ENCODE assay signal across 11 mouse cellular contexts in the genomic region with DNA sequence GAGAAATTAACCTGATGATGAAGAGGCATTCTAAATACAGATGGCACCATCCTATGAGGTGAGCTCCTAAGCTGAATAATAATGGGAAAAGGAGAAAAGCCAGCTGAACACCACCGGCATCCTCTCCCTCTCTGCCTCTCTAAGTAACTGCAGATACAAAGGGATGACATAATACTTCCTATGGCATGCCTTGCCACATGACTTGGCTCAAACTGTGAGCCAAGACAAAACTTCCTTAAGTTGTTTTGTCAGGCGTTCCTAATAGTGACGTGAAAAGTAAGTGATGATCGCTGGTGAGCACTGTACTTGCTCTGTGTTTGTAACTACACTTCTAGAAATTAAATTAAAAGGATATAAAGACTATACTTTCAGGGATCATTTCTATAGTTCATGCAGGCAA. TPM values are rescaled to one million over a fixed set of nuclear protein-coding genes. Genes with fewer than 3 reads are reported as not detected.
DNase-seq lines count a peak whose midpoint lies in the region; ATAC-seq and TF ChIP-seq lines count a peak whose summit lies in the region.
"Had no signal": no experiment of that assay in that cellular context is flagged by ENCODE, and none has a peak within 500 bp of the region (broad histone marks: within the 10 kb centered on the region; RNA-seq: fewer than 3 reads in every experiment).

No protein-coding gene starts in this region.

- H3K27me3 ChIP-seq in midbrain, embryonic 11.5 days (ENCODE audit: control insufficient read depth, insufficient read depth, low read length): no peaks in the 10 kb centered on the region
- H3K27me3 ChIP-seq in midbrain, postnatal 0 days (ENCODE audit: insufficient read depth, low read length): no peaks in the 10 kb centered on the region
- no peaks in the 10 kb centered on the region for H3K27me3 ChIP-seq in heart, embryonic 16.5 days (ENCODE audit: control insufficient read depth, insufficient read depth, low read length)
- H3K27me3 ChIP-seq: embryonic facial prominence, embryonic 12.5 days; limb, embryonic 13.5 days had no signal

- WGBS in midbrain, embryonic 11.5 days: 79% methylated on average over 4 of the region's 4 CpGs
- WGBS in midbrain, postnatal 0 days: 62% methylated on average over 4 of the region's 4 CpGs
- 56% methylated on average over 4 of the region's 4 CpGs for WGBS in heart, embryonic 16.5 days

- peak; percentile 15 for DNase-seq in heart, adult 8-10 months (ENCODE audit: low spot score)
- DNase-seq in heart, postnatal 14 days: no peak
- DNase-seq in midbrain, embryonic 11.5 days (ENCODE audit: low spot score, missing footprints): no peak
- DNase-seq in midbrain, postnatal 0 days (ENCODE audit: low spot score): no peak
- no peak for DNase-seq in cerebellum, adult 11-12 months
- DNase-seq: right cerebral cortex, postnatal 25 days had no signal

- no peaks in the 10 kb centered on the region for H3K4me1 ChIP-seq in midbrain, embryonic 11.5 days (ENCODE audit: control insufficient read depth, insufficient read depth, low read length)
- H3K4me1 ChIP-seq in midbrain, postnatal 0 days (ENCODE audit: insufficient read depth, low read length): no peaks in the 10 kb centered on the region
- no peaks in the 10 kb centered on the region for H3K4me1 ChIP-seq in heart, embryonic 16.5 days (ENCODE audit: control insufficient read depth, insufficient read depth, low read length)
- H3K4me1 ChIP-seq: embryonic facial prominence, embryonic 12.5 days; limb, embryonic 13.5 days had no signal

- no peak overlapping the region for H3K4me3 ChIP-seq in midbrain, embryonic 11.5 days (ENCODE audit: low read depth, low read length)
- H3K4me3 ChIP-seq in midbrain, postnatal 0 days (ENCODE audit: low read depth, low read length): no peak overlapping the region
- no peak overlapping the region for H3K4me3 ChIP-seq in heart, embryonic 16.5 days (ENCODE audit: low read length)
- H3K4me3 ChIP-seq: embryonic facial prominence, embryonic 12.5 days had no signal

- no peak overlapping the region for H3K4me2 ChIP-seq in midbrain, embryonic 11.5 days
- H3K4me2 ChIP-seq in midbrain, postnatal 0 days (ENCODE audit: low read depth, low read length, poor library complexity, severe bottlenecking): no peak overlapping the region
- no peak overlapping the region for H3K4me2 ChIP-seq in heart, embryonic 16.5 days (ENCODE audit: low read depth, low read length)

- ATAC-seq in midbrain, embryonic 11.5 days (ENCODE audit: low FRiP score): peak; percentile 24; the same call in 1 of the 2 replicates
- ATAC-seq in midbrain, postnatal 0 days (ENCODE audit: low FRiP score): no peak
- peak; percentile 58; the same call in 1 of the 2 replicates for ATAC-seq in heart, embryonic 16.5 days (replicated peaks; ENCODE audit: extremely low read depth, insufficient read depth, low FRiP score)
- peak; percentile 40; the same call in 1 of the 2 replicates for ATAC-seq in monocyte, adult 5-6 weeks (replicated peaks; ENCODE audit: insufficient number of reproducible peaks, low FRiP score, low TSS enrichment, poor library complexity, severe bottlenecking)
- no peak for ATAC-seq in megakaryocyte-erythroid progenitor cell, adult 5-6 weeks (replicated peaks; ENCODE audit: low FRiP score, low TSS enrichment, poor library complexity, severe bottlenecking)

- H3K9ac ChIP-seq in midbrain, embryonic 11.5 days (ENCODE audit: low read length): no peak overlapping the region
- H3K9ac ChIP-seq in midbrain, postnatal 0 days (replicated peaks; ENCODE audit: low read length, poor library complexity, severe bottlenecking): no peak overlapping the region
- no peak overlapping the region for H3K9ac ChIP-seq in heart, embryonic 16.5 days (ENCODE audit: low read length)
- H3K9ac ChIP-seq: embryonic facial prominence, embryonic 12.5 days; limb, embryonic 13.5 days had no signal

- no peak overlapping the region for H3K27ac ChIP-seq in midbrain, embryonic 11.5 days (ENCODE audit: low read depth, low read length)
- H3K27ac ChIP-seq in midbrain, postnatal 0 days (ENCODE audit: low read depth, low read length): no peak overlapping the region
- H3K27ac ChIP-seq in heart, embryonic 16.5 days (ENCODE audit: low read length): 0 out of 2 replicates have a peak overlapping the region, but pooled peaks have one; percentile 10
- H3K27ac ChIP-seq: embryonic facial prominence, embryonic 12.5 days; limb, embryonic 13.5 days had no signal

- TF ChIP-seq CTCF in midbrain, postnatal 0 days (IDR thresholded peaks at IDR 0.05): no peak

- H3K9me3 ChIP-seq in midbrain, embryonic 11.5 days (ENCODE audit: control insufficient read depth, low read length): no peaks in the 10 kb centered on the region
- H3K9me3 ChIP-seq in midbrain, postnatal 0 days (ENCODE audit: low read length): no peaks in the 10 kb centered on the region
- no peaks in the 10 kb centered on the region for H3K9me3 ChIP-seq in heart, embryonic 16.5 days (replicated peaks; ENCODE audit: control insufficient read depth, low read length)
- H3K9me3 ChIP-seq: embryonic facial prominence, embryonic 12.5 days; limb, embryonic 13.5 days had no signal

- H3K36me3 ChIP-seq in midbrain, embryonic 11.5 days (ENCODE audit: control insufficient read depth, insufficient read depth, low read length): no peaks in the 10 kb centered on the region
- no peaks in the 10 kb centered on the region for H3K36me3 ChIP-seq in midbrain, postnatal 0 days (ENCODE audit: insufficient read depth, low read length)
- no peaks in the 10 kb centered on the region for H3K36me3 ChIP-seq in heart, embryonic 16.5 days (ENCODE audit: control insufficient read depth, insufficient read depth)
- H3K36me3 ChIP-seq: embryonic facial prominence, embryonic 12.5 days; limb, embryonic 13.5 days had no signal

- intact Hi-C loops in heart, postnatal 14 days (cut with DNase I): no loop called here

RNA-seq across cellular contexts. Expression of gene Tfpi, which starts 27.7 kb away (rescaled TPM):
- total RNA-seq in heart, adult 8-10 months (2022): 10 to 100 TPM; 39.5 to 67.3 (median 48.9) TPM
- 10 to 100 TPM; 56.4 to 57.8 TPM for total RNA-seq in heart, postnatal 14 days (2021)
- 20.4 and 25.4 TPM in 2 replicates for polyA plus RNA-seq in midbrain, embryonic 11.5 days (2014; fragmentation: Nextera tagmentation; extraction: Ambion mirVana)
- 10.0 and 10.4 TPM in 2 replicates for total RNA-seq in midbrain, postnatal 0 days (2014; rRNA removed)
- 13.2 and 13.3 TPM in 2 replicates for polyA plus RNA-seq in midbrain, postnatal 0 days (2015; fragmentation: Nextera tagmentation; extraction: Ambion mirVana)
- polyA plus RNA-seq in heart, embryonic 16.5 days (2015; fragmentation: Nextera tagmentation; extraction: Ambion mirVana): 71.5 and 82.3 TPM in 2 replicates
- 2.2 to 4.7 TPM (median 4.2 TPM) in 3 replicates for total RNA-seq in monocyte, adult 5-6 weeks (2017)
- 15.2 and 37.8 TPM in 2 replicates for total RNA-seq in megakaryocyte-erythroid progenitor cell, adult 5-6 weeks (2014; fragmentation: Nextera tagmentation)
- total RNA-seq in megakaryocyte-erythroid progenitor cell, adult 5-6 weeks (2017): 49.2 and 60.6 TPM in 2 replicates

Comparison
In these comparisons a context has a peak if more than half of its experiments do, and no peak if none do; other contexts are left out.
1. ATAC-seq: peak in midbrain, embryonic 11.5 days (single experiment), heart, embryonic 16.5 days (single experiment) and monocyte, adult 5-6 weeks (single experiment); none in midbrain, postnatal 0 days (single experiment) and megakaryocyte-erythroid progenitor cell, adult 5-6 weeks (single experiment).